In genomic region chr7:136342822-136343221, GRCm38 (mm10) we compare ENCODE assay signal across 9 mouse cellular contexts.
A peak's percentile ranks its signal among the peaks of the same experiment; 100 is the strongest.
DNase-seq lines count a peak whose midpoint lies in the region; ATAC-seq and TF ChIP-seq lines count a peak whose summit lies in the region.
"Had no signal": no experiment of that assay in that cellular context is flagged by ENCODE, and none has a peak within 500 bp of the region (broad histone marks: within the 10 kb centered on the region; RNA-seq: fewer than 3 reads in every experiment).

No protein-coding gene starts in this region.

- 6% methylated on average over 8 of the region's 8 CpGs for WGBS in forebrain, postnatal 0 days
- 15% methylated on average over 8 of the region's 8 CpGs for WGBS in hindbrain, embryonic 12.5 days
- WGBS in midbrain, embryonic 14.5 days: 5% methylated on average over 8 of the region's 8 CpGs

- no peak for ATAC-seq in forebrain, postnatal 0 days
- ATAC-seq in hindbrain, embryonic 12.5 days (ENCODE audit: low FRiP score): no peak
- no peak; the same call in 1 of the 2 replicates for ATAC-seq in midbrain, embryonic 14.5 days (ENCODE audit: low FRiP score, low TSS enrichment)
- no peak for ATAC-seq in megakaryocyte progenitor cell, adult 5-6 weeks (replicated peaks; ENCODE audit: poor library complexity)

- no peak overlapping the region for H3K27ac ChIP-seq in forebrain, postnatal 0 days (ENCODE audit: low read depth, low read length)
- peak overlapping the region; percentile 73 for H3K27ac ChIP-seq in hindbrain, embryonic 12.5 days
- H3K27ac ChIP-seq in midbrain, embryonic 14.5 days (replicated peaks; ENCODE audit: low read depth, low read length): peak overlapping the region; percentile 75
- H3K27ac ChIP-seq: heart, adult 2 months had no signal

- H3K4me1 ChIP-seq in forebrain, postnatal 0 days (ENCODE audit: insufficient read depth): peaks cover 3% of the 10 kb centered on the region; the same call in 1 of the 2 replicates
- peaks cover 25% of the 10 kb centered on the region for H3K4me1 ChIP-seq in hindbrain, embryonic 12.5 days
- peaks cover 32% of the 10 kb centered on the region for H3K4me1 ChIP-seq in midbrain, embryonic 14.5 days (ENCODE audit: control insufficient read depth, insufficient read depth, low read length)

- H3K9ac ChIP-seq in forebrain, postnatal 0 days: no peak overlapping the region
- H3K9ac ChIP-seq in hindbrain, embryonic 12.5 days: no peak overlapping the region
- no peak overlapping the region; the same call in 1 of the 2 replicates for H3K9ac ChIP-seq in midbrain, embryonic 14.5 days (replicated peaks; ENCODE audit: low read length)

- H3K36me3 ChIP-seq in forebrain, postnatal 0 days (ENCODE audit: insufficient read depth): no peaks in the 10 kb centered on the region
- no peaks in the 10 kb centered on the region for H3K36me3 ChIP-seq in hindbrain, embryonic 12.5 days
- H3K36me3 ChIP-seq in midbrain, embryonic 14.5 days (ENCODE audit: control insufficient read depth, insufficient read depth, low read length): no peaks in the 10 kb centered on the region

- no peak overlapping the region for H3K4me2 ChIP-seq in forebrain, postnatal 0 days (ENCODE audit: low read depth)
- no peak overlapping the region for H3K4me2 ChIP-seq in hindbrain, embryonic 12.5 days (replicated peaks)
- 0 out of 2 replicates have a peak overlapping the region, but pooled peaks have one; percentile 3 for H3K4me2 ChIP-seq in midbrain, embryonic 14.5 days (ENCODE audit: low read length)

- H3K9me3 ChIP-seq in forebrain, postnatal 0 days (ENCODE audit: low read length): no peaks in the 10 kb centered on the region
- H3K9me3 ChIP-seq in hindbrain, embryonic 12.5 days (replicated peaks): no peaks in the 10 kb centered on the region
- H3K9me3 ChIP-seq in midbrain, embryonic 14.5 days (ENCODE audit: control insufficient read depth, low read length): no peaks in the 10 kb centered on the region

- no peak for TF ChIP-seq CTCF in forebrain, postnatal 0 days (IDR thresholded peaks at IDR 0.05; ENCODE audit: low read depth)

- H3K4me3 ChIP-seq in forebrain, postnatal 0 days (ENCODE audit: low read depth, low read length): no peak overlapping the region
- no peak overlapping the region for H3K4me3 ChIP-seq in hindbrain, embryonic 12.5 days
- no peak overlapping the region for H3K4me3 ChIP-seq in midbrain, embryonic 14.5 days (replicated peaks; ENCODE audit: low read depth, low read length)
- H3K4me3 ChIP-seq: heart, adult 2 months had no signal

- DNase-seq in right cerebral cortex, postnatal 10 days (ENCODE audit: low spot score in 2 of 2): peak; percentile 30 to 38
- DNase-seq in right cerebral cortex, postnatal 14 days: no peak
- DNase-seq in forebrain, postnatal 0 days: peak; percentile 39
- DNase-seq in layer of hippocampus, postnatal 10 days (ENCODE audit: low spot score in 2 of 2): peak; percentile 30 to 35
- DNase-seq in midbrain, embryonic 14.5 days: peak; percentile 85
- no peak for DNase-seq in cerebellum, adult 11-12 months

- 0 out of 2 replicates have a peak, but pooled peaks cover 5% of the 10 kb centered on the region for H3K27me3 ChIP-seq in forebrain, postnatal 0 days (ENCODE audit: insufficient read depth, low read length)
- no peaks in the 10 kb centered on the region for H3K27me3 ChIP-seq in hindbrain, embryonic 12.5 days
- no peaks in the 10 kb centered on the region for H3K27me3 ChIP-seq in midbrain, embryonic 14.5 days (ENCODE audit: control insufficient read depth, insufficient read depth, low read length)

Comparison
In these comparisons a context has a peak if more than half of its experiments do, and no peak if none do; other contexts are left out.
1. DNase-seq: peak in right cerebral cortex, postnatal 10 days (2 of 2), forebrain, postnatal 0 days (single experiment), layer of hippocampus, postnatal 10 days (2 of 2) and midbrain, embryonic 14.5 days (single experiment); none in right cerebral cortex, postnatal 14 days (single experiment) and cerebellum, adult 11-12 months (single experiment).